Mouse (Mus musculus) left cerebral cortex, adult 9 months (tissue): ENCODE results near the gene Nudt2.

Experiments used
- DNase-seq, 2 experiments: peaks; one replicate each; pipeline ENCODE4 v3.0.0; 2022; ENCODE audit warnings: low spot score in 2 of 2

Gene Nudt2

GRCm38 (mm10) chr4:41520641-41521040 is 55.7 kb downstream of the Nudt2 start:
- DNase-seq = no peak

- DNase-seq = no peak
Measured at GRCm38 (mm10) chr4:41522136-41522535, 57.2 kb downstream of the Nudt2 start.

GRCm38 (mm10) chr4:41522788-41523187 is 57.8 kb downstream of the Nudt2 start:
- peak; percentile 53 to 81 for DNase-seq

GRCm38 (mm10) chr4:41523839-41524238 is 58.9 kb downstream of the Nudt2 start:
- no peak for DNase-seq

- DNase-seq = no peak
Measured at GRCm38 (mm10) chr4:41524829-41525228, 59.9 kb downstream of the Nudt2 start.

GRCm38 (mm10) chr4:41526553-41526952 is 61.6 kb downstream of the Nudt2 start:
- no peak for DNase-seq

GRCm38 (mm10) chr4:41527076-41527475 is 62.1 kb downstream of the Nudt2 start:
- no peak for DNase-seq

- DNase-seq = no peak
Measured at GRCm38 (mm10) chr4:41527996-41528395, 63.0 kb downstream of the Nudt2 start.
